Mouse (Mus musculus) hindbrain, postnatal 0 days (tissue): ENCODE results near the gene Ubb. TPM values are rescaled to one million over a fixed set of nuclear protein-coding genes. Genes with fewer than 3 reads are reported as not detected.
A peak's percentile ranks its signal among the peaks of the same experiment; 100 is the strongest.

Source experiments
- ATAC-seq: fragments of 200-750 bp; cut with Nextera tagmentation; 2 replicates; pipeline ENCODE4 v1.8.0; 2017; ENCODE audit warnings: mild to moderate bottlenecking, moderate TSS enrichment, moderate library complexity
- DNase-seq: peaks from one replicate; pipeline ENCODE4 v3.0.0-alpha.2; 2015; ENCODE audit warnings: low spot score
- H3K27ac ChIP-seq: fragments of 300-500 bp; sonication (generic); 2 replicates; pipeline ENCODE4 v1.5.1; 2014; ENCODE audit warnings: mild to moderate bottlenecking
- H3K27me3 ChIP-seq: fragments of 300-500 bp; sonication (generic); 2 replicates; pipeline ENCODE4 v1.6.1; 2014; ENCODE audit warnings: low read length, mixed read lengths; ENCODE audit not compliant: insufficient read depth
- H3K36me3 ChIP-seq: fragments of 300-500 bp; sonication (generic); 2 replicates; pipeline ENCODE4 v1.6.1; 2014; ENCODE audit warnings: low read length, mixed read lengths; ENCODE audit not compliant: insufficient read depth
- H3K4me1 ChIP-seq: fragments of 300-500 bp; sonication (generic); 2 replicates; pipeline ENCODE4 v1.6.1; 2014; ENCODE audit warnings: antibody characterized with exemption, low read length, mixed read lengths; ENCODE audit not compliant: insufficient read depth
- H3K4me2 ChIP-seq: fragments of 300-500 bp; sonication (generic); 2 replicates; pipeline ENCODE4 v1.6.1; 2014; ENCODE audit warnings: low read depth, mild to moderate bottlenecking, low read length, moderate library complexity, mixed read lengths
- H3K4me3 ChIP-seq: fragments of 300-500 bp; sonication (generic); 2 replicates; pipeline ENCODE4 v1.5.1; 2014; ENCODE audit warnings: low read length
- H3K9ac ChIP-seq: fragments of 300-500 bp; sonication (generic); replicated peaks from 2 replicates; pipeline ENCODE4 v1.6.1; 2014; ENCODE audit warnings: mild to moderate bottlenecking, low read length, moderate library complexity, mixed read lengths
- H3K9me3 ChIP-seq: fragments of 300-500 bp; sonication (generic); 2 replicates; pipeline ENCODE4 v1.6.1; 2016; ENCODE audit warnings: low read length, mixed read lengths
- CTCF ChIP-seq: IDR thresholded peaks from 2 replicates; pipeline ENCODE4 v1.5.1; 2016; ENCODE audit warnings: antibody characterized with exemption, control low read depth, low read depth
- WGBS: fragments of 180-500 bp; shearing (Covaris S2); extraction: QIAGEN DNeasy Blood & Tissue Kit; methylation state at CpG from one replicate; pipeline ENCODE4 v1.1.7; 2014; 5-methylcytosine and 5-hydroxymethylcytosine counted together
- polyA plus RNA-seq: library from polyadenylated mRNA; unstranded; fragments of >200 nt; fragmentation: Nextera tagmentation; extraction: Ambion mirVana; gene quantifications from 2 replicates; pipeline ENCODE4 v1.2.1, GENCODE M21; 2015
- total RNA-seq: library from RNA; depleted of rRNA; stranded (reverse); fragments of >200 nt; gene quantifications from 2 replicates; pipeline ENCODE4 v1.2.3, GENCODE M21; 2014

Ubb gene
- total and polyA plus RNA-seq, 2 experiments from 2014 or later, result 1,633 to 4,277 TPM

- no peak overlapping the region for H3K27ac ChIP-seq
- whole genome bisulfite sequencing, result 87% methylated on average over 8 of the region's 8 CpGs
- no peak overlapping the region for H3K9ac ChIP-seq
- no peak for ATAC-seq
- no peak overlapping the region for H3K4me3 ChIP-seq
- H3K4me1 ChIP-seq, result no peaks in the 10 kb centered on the region
- TF ChIP-seq CTCF, result no peak
- DNase-seq, result no peak
- H3K9me3 ChIP-seq, result no peaks in the 10 kb centered on the region
- no peak overlapping the region for H3K4me2 ChIP-seq
- no peaks in the 10 kb centered on the region for H3K27me3 ChIP-seq
- no peaks in the 10 kb centered on the region for H3K36me3 ChIP-seq
Measured at GRCm38 (mm10) chr11:62512529-62513080, 38.4 kb upstream of the Ubb start.

- Histone ChIP-seq H3K9ac (no peak overlapping the region), H3K4me1 (no peaks in the 10 kb centered on the region), H3K4me2 (no peak overlapping the region), H3K4me3 (no peak overlapping the region), H3K9me3 (no peaks in the 10 kb centered on the region), H3K27ac (no peak overlapping the region), H3K36me3 (no peaks in the 10 kb centered on the region), H3K27me3 (no peaks in the 10 kb centered on the region)
- DNase-seq (no peak), ATAC-seq (no peak)
- WGBS, result 69% methylated on average over 6 of the region's 6 CpGs
- TF ChIP-seq CTCF, result no peak
Measured at GRCm38 (mm10) chr11:62513311-62513710, 37.7 kb upstream of the Ubb start.

GRCm38 (mm10) chr11:62518991-62519390, 32.0 kb upstream of the Ubb start:
- H3K27ac ChIP-seq, result no peak overlapping the region
- H3K4me3 ChIP-seq, result no peak overlapping the region
- ATAC-seq, result no peak
- DNase-seq, result peak; percentile 8
- no peaks in the 10 kb centered on the region for H3K27me3 ChIP-seq
- TF ChIP-seq CTCF, result no peak
- H3K4me1 ChIP-seq, result no peaks in the 10 kb centered on the region
- no peaks in the 10 kb centered on the region for H3K36me3 ChIP-seq
- no peaks in the 10 kb centered on the region for H3K9me3 ChIP-seq
- H3K4me2 ChIP-seq, result no peak overlapping the region
- no peak overlapping the region for H3K9ac ChIP-seq
- 19% methylated on average over 2 of the region's 2 CpGs for WGBS

- H3K4me3 ChIP-seq, result no peak overlapping the region
- 65% methylated on average over 2 of the region's 2 CpGs for WGBS
Measured at GRCm38 (mm10) chr11:62522283-62522682, 28.7 kb upstream of the Ubb start.

GRCm38 (mm10) chr11:62537089-62537488, 13.9 kb upstream of the Ubb start:
- peaks cover 3% of the 10 kb centered on the region; the same call in 1 of the 2 replicates for H3K4me1 ChIP-seq
- no peak overlapping the region for H3K27ac ChIP-seq
- ATAC-seq, result no peak
- 74% methylated on average over 8 of the region's 8 CpGs for WGBS
- no peak for DNase-seq
- no peak for TF ChIP-seq CTCF
- no peaks in the 10 kb centered on the region for H3K27me3 ChIP-seq
- H3K9ac ChIP-seq, result no peak overlapping the region
- H3K9me3 ChIP-seq, result no peaks in the 10 kb centered on the region
- peak overlapping the region; percentile 86 for H3K4me2 ChIP-seq
- peaks cover 3% of the 10 kb centered on the region; the same call in 1 of the 2 replicates for H3K36me3 ChIP-seq
- peak overlapping the region; percentile 84; the same call in 1 of the 2 replicates for H3K4me3 ChIP-seq

More at GRCm38 (mm10) chr11:62522283-62522682, 28.7 kb upstream of the Ubb start:
- no peak overlapping the region for H3K9ac ChIP-seq
- no peaks in the 10 kb centered on the region for H3K4me1 ChIP-seq
- H3K27ac ChIP-seq, result no peak overlapping the region
- H3K27me3 ChIP-seq, result no peaks in the 10 kb centered on the region
- TF ChIP-seq CTCF, result no peak
- no peaks in the 10 kb centered on the region; the same call in 1 of the 2 replicates for H3K36me3 ChIP-seq
- no peak for ATAC-seq
- H3K9me3 ChIP-seq, result no peaks in the 10 kb centered on the region
- no peak for DNase-seq
- no peak overlapping the region for H3K4me2 ChIP-seq

GRCm38 (mm10) chr11:62537590-62537989, 13.4 kb upstream of the Ubb start:
- Histone ChIP-seq H3K27me3 (no peaks in the 10 kb centered on the region), H3K36me3 (peaks cover 3% of the 10 kb centered on the region; the same call in 1 of the 2 replicates), H3K4me1 (peaks cover 3% of the 10 kb centered on the region; the same call in 1 of the 2 replicates), H3K27ac (no peak overlapping the region), H3K4me3 (peak overlapping the region; percentile 84), H3K9ac (no peak overlapping the region), H3K9me3 (no peaks in the 10 kb centered on the region), H3K4me2 (peak overlapping the region; percentile 86)
- DNase-seq (no peak), ATAC-seq (no peak)
- no peak for TF ChIP-seq CTCF
- whole genome bisulfite sequencing, result 12% methylated on average over 7 of the region's 7 CpGs
